Mouse (Mus musculus) layer of hippocampus, adult 8-10 months (tissue): ENCODE measurements at regions not wholly inside any gene's neighbourhood (a gene's known extent, or its start where the extent isn't known, plus 50 kb on each side); places are given as distances from the start of the nearest gene placed in this dataset.

Experiments used
- DNase-seq, 2 experiments: peaks; one replicate each; pipeline ENCODE4 v3.0.0; 2022; ENCODE audit warnings: low spot score in 2 of 2

- DNase-seq, result no peak
Observed at GRCm38 (mm10) chr13:16100253-16100652, 88.6 kb downstream of the Inhba start.

- DNase-seq, result no peak
Observed at GRCm38 (mm10) chr13:16114837-16115236, 103.2 kb downstream of the Inhba start.

- no peak for DNase-seq
Observed at GRCm38 (mm10) chr13:16146686-16147085, 135.0 kb downstream of the Inhba start.

GRCm38 (mm10) chr13:16154926-16155325 is 143.3 kb downstream of the Inhba start:
- no peak for DNase-seq

- DNase-seq, result no peak
Observed at GRCm38 (mm10) chr13:16165204-16165894, 153.7 kb downstream of the Inhba start.

GRCm38 (mm10) chr13:16196692-16197091 is 185.0 kb downstream of the Inhba start:
- DNase-seq, result no peak

GRCm38 (mm10) chr13:16200046-16200445 is 188.4 kb downstream of the Inhba start:
- DNase-seq, result no peak

GRCm38 (mm10) chr13:16203147-16203546 is 191.5 kb downstream of the Inhba start:
- no peak for DNase-seq

- no peak for DNase-seq
Observed at GRCm38 (mm10) chr13:16204097-16204496, 192.4 kb downstream of the Inhba start.

- no peak for DNase-seq
Observed at GRCm38 (mm10) chr13:16211482-16211881, 199.8 kb downstream of the Inhba start.

GRCm38 (mm10) chr13:16219877-16220276 is 208.2 kb downstream of the Inhba start:
- DNase-seq, result no peak

- no peak for DNase-seq
Observed at GRCm38 (mm10) chr13:16222942-16223600, 211.4 kb downstream of the Inhba start.

GRCm38 (mm10) chr13:16261145-16261544 is 249.5 kb downstream of the Inhba start:
- DNase-seq, result no peak

- no peak for DNase-seq
Observed at GRCm38 (mm10) chr13:16279974-16280373, 268.3 kb downstream of the Inhba start.

- DNase-seq, result no peak
Observed at GRCm38 (mm10) chr13:16280742-16281141, 269.1 kb downstream of the Inhba start.

GRCm38 (mm10) chr13:16281777-16282176 is 270.1 kb downstream of the Inhba start:
- DNase-seq, result no peak

GRCm38 (mm10) chr13:16282230-16282629 is 270.6 kb downstream of the Inhba start:
- no peak for DNase-seq

GRCm38 (mm10) chr13:16283336-16283735 is 271.7 kb downstream of the Inhba start:
- DNase-seq, result no peak

GRCm38 (mm10) chr13:16289633-16290032 is 278.0 kb downstream of the Inhba start:
- no peak for DNase-seq

GRCm38 (mm10) chr13:16290784-16291183 is 279.1 kb downstream of the Inhba start:
- DNase-seq, result peak; percentile 6 to 9

GRCm38 (mm10) chr13:16291661-16292291 is 280.1 kb downstream of the Inhba start:
- DNase-seq, result no peak

- no peak for DNase-seq
Observed at GRCm38 (mm10) chr13:16299756-16300155, 288.1 kb downstream of the Inhba start.

- DNase-seq, result no peak
Observed at GRCm38 (mm10) chr13:16314669-16315068, 303.0 kb downstream of the Inhba start.
